Mouse (Mus musculus): ENCODE measurements around the gene Pigm. TPM values are rescaled to one million over a fixed set of nuclear protein-coding genes. Genes with fewer than 3 reads are reported as not detected.

The Pigm gene
- polyA plus RNA-seq, 1 experiment from 2014 or later, result 4.7 TPM

GRCm38 (mm10) chr1:172415061-172415460 lies 38.7 kb downstream of the Pigm start:
- Histone ChIP-seq H3K27ac (replicated peaks) (no peak overlapping the region), H3K4me3 (no peak overlapping the region), H3K4me1 (peaks cover 3% of the 10 kb centered on the region; the same call in 1 of the 2 replicates), H3K9ac (no peak overlapping the region), H3K9me3 (no peaks in the 10 kb centered on the region), H3K4me2 (no peak overlapping the region), H3K27me3 (replicated peaks) (no peaks in the 10 kb centered on the region; the same call in 1 of the 2 replicates), H3K36me3 (no peaks in the 10 kb centered on the region)
- 77% methylated on average over 7 of the region's 7 CpGs for WGBS
- no peak for ATAC-seq (ENCODE audit: extremely low read depth, insufficient number of reproducible peaks, low FRiP score, low TSS enrichment)

GRCm38 (mm10) chr1:172418173-172418572 lies 41.8 kb downstream of the Pigm start:
- Histone ChIP-seq H3K4me3 (no peak overlapping the region), H3K36me3 (no peaks in the 10 kb centered on the region), H3K4me1 (peaks cover 3% of the 10 kb centered on the region; the same call in 1 of the 2 replicates), H3K4me2 (no peak overlapping the region), H3K9ac (no peak overlapping the region), H3K27me3 (replicated peaks) (no peaks in the 10 kb centered on the region), H3K27ac (replicated peaks) (no peak overlapping the region), H3K9me3 (no peaks in the 10 kb centered on the region)
- no peak for ATAC-seq (ENCODE audit: extremely low read depth, insufficient number of reproducible peaks, low FRiP score, low TSS enrichment)
- 13% methylated on average over 6 of the region's 6 CpGs for WGBS

- H3K4me3 ChIP-seq, result no peak overlapping the region
- H3K36me3 ChIP-seq, result no peaks in the 10 kb centered on the region
- H3K27ac ChIP-seq (replicated peaks), result no peak overlapping the region
- H3K9me3 ChIP-seq, result no peaks in the 10 kb centered on the region
- no peak overlapping the region for H3K4me2 ChIP-seq
- 64% methylated on average over 3 of the region's 3 CpGs for WGBS
- H3K4me1 ChIP-seq, result peaks cover 5% of the 10 kb centered on the region
- no peak overlapping the region for H3K9ac ChIP-seq
- no peaks in the 10 kb centered on the region for H3K27me3 ChIP-seq (replicated peaks)
- ATAC-seq (ENCODE audit: extremely low read depth, insufficient number of reproducible peaks, low FRiP score, low TSS enrichment), result no peak
Measured at GRCm38 (mm10) chr1:172418642-172419041, 42.3 kb downstream of the Pigm start.

- no peaks in the 10 kb centered on the region for H3K27me3 ChIP-seq (replicated peaks)
- no peaks in the 10 kb centered on the region for H3K9me3 ChIP-seq
- no peak overlapping the region for H3K4me3 ChIP-seq
- no peak overlapping the region for H3K27ac ChIP-seq (replicated peaks)
- peaks cover 8% of the 10 kb centered on the region for H3K4me1 ChIP-seq
- 76% methylated on average over 6 of the region's 6 CpGs for WGBS
- ATAC-seq (ENCODE audit: extremely low read depth, insufficient number of reproducible peaks, low FRiP score, low TSS enrichment), result no peak
- H3K4me2 ChIP-seq, result no peak overlapping the region
- H3K36me3 ChIP-seq, result no peaks in the 10 kb centered on the region
- H3K9ac ChIP-seq, result no peak overlapping the region
Measured at GRCm38 (mm10) chr1:172420181-172420580, 43.8 kb downstream of the Pigm start.

- 7% methylated on average over 1 of the region's 1 CpGs for WGBS
- no peak overlapping the region for H3K27ac ChIP-seq (replicated peaks)
- H3K9ac ChIP-seq, result no peak overlapping the region
- H3K4me2 ChIP-seq, result no peak overlapping the region
- ATAC-seq (ENCODE audit: extremely low read depth, insufficient number of reproducible peaks, low FRiP score, low TSS enrichment), result no peak
- no peaks in the 10 kb centered on the region for H3K9me3 ChIP-seq
- no peaks in the 10 kb centered on the region for H3K36me3 ChIP-seq
- H3K4me1 ChIP-seq, result peaks cover 5% of the 10 kb centered on the region
- no peaks in the 10 kb centered on the region for H3K27me3 ChIP-seq (replicated peaks)
- H3K4me3 ChIP-seq, result no peak overlapping the region
Measured at GRCm38 (mm10) chr1:172423393-172423792, 47.0 kb downstream of the Pigm start.

GRCm38 (mm10) chr1:172426419-172426818 lies 50.1 kb downstream of the Pigm start:
- Histone ChIP-seq H3K36me3 (no peaks in the 10 kb centered on the region), H3K27me3 (replicated peaks) (no peaks in the 10 kb centered on the region), H3K4me2 (no peak overlapping the region), H3K9ac (no peak overlapping the region), H3K4me1 (peaks cover 17% of the 10 kb centered on the region), H3K27ac (replicated peaks) (no peak overlapping the region), H3K4me3 (no peak overlapping the region), H3K9me3 (no peaks in the 10 kb centered on the region)
- 65% methylated on average over 1 of the region's 1 CpGs for WGBS
- no peak for ATAC-seq (ENCODE audit: extremely low read depth, insufficient number of reproducible peaks, low FRiP score, low TSS enrichment)

GRCm38 (mm10) chr1:172427841-172428240 lies 51.5 kb downstream of the Pigm start:
- Histone ChIP-seq H3K4me3 (no peak overlapping the region), H3K9me3 (no peaks in the 10 kb centered on the region), H3K9ac (no peak overlapping the region), H3K36me3 (no peaks in the 10 kb centered on the region), H3K27me3 (replicated peaks) (no peaks in the 10 kb centered on the region), H3K27ac (replicated peaks) (no peak overlapping the region), H3K4me2 (no peak overlapping the region), H3K4me1 (peaks cover 31% of the 10 kb centered on the region)
- ATAC-seq (ENCODE audit: extremely low read depth, insufficient number of reproducible peaks, low FRiP score, low TSS enrichment), result no peak
- 77% methylated on average over 3 of the region's 3 CpGs for WGBS

- no peak overlapping the region for H3K4me2 ChIP-seq
- peaks cover 38% of the 10 kb centered on the region for H3K4me1 ChIP-seq
- 92% methylated on average over 1 of the region's 1 CpGs for WGBS
- H3K27me3 ChIP-seq (replicated peaks), result no peaks in the 10 kb centered on the region
- H3K4me3 ChIP-seq, result no peak overlapping the region
- H3K27ac ChIP-seq (replicated peaks), result no peak overlapping the region
- no peaks in the 10 kb centered on the region for H3K36me3 ChIP-seq
- H3K9me3 ChIP-seq, result no peaks in the 10 kb centered on the region
- no peak for ATAC-seq (ENCODE audit: extremely low read depth, insufficient number of reproducible peaks, low FRiP score, low TSS enrichment)
- H3K9ac ChIP-seq, result no peak overlapping the region
Measured at GRCm38 (mm10) chr1:172428614-172429013, 52.3 kb downstream of the Pigm start.

GRCm38 (mm10) chr1:172430731-172431220 lies 54.4 kb downstream of the Pigm start:
- WGBS, result 45% methylated on average over 9 of the region's 9 CpGs
- no peak overlapping the region for H3K4me3 ChIP-seq
- no peak overlapping the region for H3K27ac ChIP-seq (replicated peaks)
- no peaks in the 10 kb centered on the region for H3K27me3 ChIP-seq (replicated peaks)
- no peak overlapping the region for H3K9ac ChIP-seq
- H3K36me3 ChIP-seq, result no peaks in the 10 kb centered on the region
- no peak overlapping the region for H3K4me2 ChIP-seq
- H3K9me3 ChIP-seq, result peaks cover 5% of the 10 kb centered on the region; the same call in 1 of the 2 replicates
- ATAC-seq (ENCODE audit: extremely low read depth, insufficient number of reproducible peaks, low FRiP score, low TSS enrichment), result no peak
- H3K4me1 ChIP-seq, result peaks cover 42% of the 10 kb centered on the region

GRCm38 (mm10) chr1:172431836-172432586 lies 55.7 kb downstream of the Pigm start:
- H3K36me3 ChIP-seq, result no peaks in the 10 kb centered on the region
- H3K27ac ChIP-seq (replicated peaks), result peak overlapping the region; percentile 53
- no peak overlapping the region for H3K4me2 ChIP-seq
- H3K4me3 ChIP-seq, result no peak overlapping the region
- ATAC-seq (ENCODE audit: extremely low read depth, insufficient number of reproducible peaks, low FRiP score, low TSS enrichment), result no peak
- H3K27me3 ChIP-seq (replicated peaks), result no peaks in the 10 kb centered on the region
- no peak overlapping the region for H3K9ac ChIP-seq
- WGBS, result 17% methylated on average over 4 of the region's 4 CpGs
- peaks cover 5% of the 10 kb centered on the region; the same call in 1 of the 2 replicates for H3K9me3 ChIP-seq
- peaks cover 49% of the 10 kb centered on the region for H3K4me1 ChIP-seq

GRCm38 (mm10) chr1:172432587-172432955 lies 56.2 kb downstream of the Pigm start:
- ATAC-seq (ENCODE audit: extremely low read depth, insufficient number of reproducible peaks, low FRiP score, low TSS enrichment), result no peak
- H3K27me3 ChIP-seq (replicated peaks), result no peaks in the 10 kb centered on the region
- 47% methylated on average over 3 of the region's 3 CpGs for WGBS
- peaks cover 5% of the 10 kb centered on the region; the same call in 1 of the 2 replicates for H3K9me3 ChIP-seq
- no peak overlapping the region for H3K9ac ChIP-seq
- peak overlapping the region; percentile 53 for H3K27ac ChIP-seq (replicated peaks)
- H3K4me3 ChIP-seq, result no peak overlapping the region
- H3K4me1 ChIP-seq, result peaks cover 50% of the 10 kb centered on the region
- peak overlapping the region; percentile 21; the same call in 1 of the 2 replicates for H3K4me2 ChIP-seq
- no peaks in the 10 kb centered on the region for H3K36me3 ChIP-seq

All from heart, embryonic 13.5 days (tissue).